Mouse (Mus musculus) midbrain, postnatal 0 days (tissue): ENCODE measurements around the gene Ubash3b. TPM values are rescaled to one million over a fixed set of nuclear protein-coding genes. Genes with fewer than 3 reads are reported as not detected.

Experiments
- ATAC-seq: fragments of 200-750 bp; cut with Nextera tagmentation; 2 replicates; pipeline ENCODE4 v1.8.0; 2017; ENCODE audit warnings: moderate number of reproducible peaks, mild to moderate bottlenecking, moderate TSS enrichment, moderate library complexity; ENCODE audit not compliant: low FRiP score
- DNase-seq: peaks from one replicate; pipeline ENCODE4 v3.0.0-alpha.2; 2015; ENCODE audit warnings: low spot score
- H3K27ac ChIP-seq: fragments of 300-500 bp; sonication (generic); 2 replicates; pipeline ENCODE4 v1.5.1; 2014; ENCODE audit warnings: low read depth, mild to moderate bottlenecking, low read length, mixed read lengths
- H3K27me3 ChIP-seq: fragments of 300-500 bp; sonication (generic); 2 replicates; pipeline ENCODE4 v1.6.1; 2014; ENCODE audit warnings: low read length, control low read depth, mixed read lengths; ENCODE audit not compliant: insufficient read depth
- H3K36me3 ChIP-seq: fragments of 300-500 bp; sonication (generic); 2 replicates; pipeline ENCODE4 v1.6.1; 2014; ENCODE audit warnings: low read length, control low read depth, mixed read lengths; ENCODE audit not compliant: insufficient read depth
- H3K4me1 ChIP-seq: fragments of 300-500 bp; sonication (generic); 2 replicates; pipeline ENCODE4 v1.6.1; 2014; ENCODE audit warnings: mild to moderate bottlenecking, control low read depth, antibody characterized with exemption, low read length, mixed read lengths; ENCODE audit not compliant: insufficient read depth
- H3K4me2 ChIP-seq: fragments of 300-500 bp; sonication (generic); 2 replicates; pipeline ENCODE4 v1.6.1; 2014; ENCODE audit warnings: low read depth, mild to moderate bottlenecking, low read length, mixed read lengths; ENCODE audit not compliant: poor library complexity, severe bottlenecking
- H3K4me3 ChIP-seq: fragments of 300-500 bp; sonication (generic); 2 replicates; pipeline ENCODE4 v1.5.1; 2014; ENCODE audit warnings: low read depth, mild to moderate bottlenecking, low read length, moderate library complexity
- H3K9ac ChIP-seq: fragments of 300-500 bp; sonication (generic); replicated peaks from 2 replicates; pipeline ENCODE4 v1.6.1; 2014; ENCODE audit warnings: mild to moderate bottlenecking, low read length, moderate library complexity, mixed read lengths; ENCODE audit not compliant: poor library complexity, severe bottlenecking
- H3K9me3 ChIP-seq: fragments of 300-500 bp; sonication (generic); 2 replicates; pipeline ENCODE4 v1.6.1; 2016; ENCODE audit warnings: low read length, control low read depth
- CTCF ChIP-seq: IDR thresholded peaks from 2 replicates; pipeline ENCODE4 v1.5.1; 2016; ENCODE audit warnings: antibody characterized with exemption, mild to moderate bottlenecking
- WGBS: fragments of 180-500 bp; shearing (Covaris S2); extraction: QIAGEN DNeasy Blood & Tissue Kit; methylation state at CpG from one replicate; pipeline ENCODE4 v1.1.7; 2014; 5-methylcytosine and 5-hydroxymethylcytosine counted together
- polyA plus RNA-seq: library from polyadenylated mRNA; unstranded; fragments of >200 nt; fragmentation: Nextera tagmentation; extraction: Ambion mirVana; gene quantifications from 2 replicates; pipeline ENCODE4 v1.2.1, GENCODE M21; 2015
- total RNA-seq: library from RNA; depleted of rRNA; stranded (reverse); fragments of >200 nt; gene quantifications from 2 replicates; pipeline ENCODE4 v1.2.3, GENCODE M21; 2014

The Ubash3b gene
- total and polyA plus RNA-seq, 2 experiments from 2014 or later, result 23.1 to 32.3 TPM

DNA sequence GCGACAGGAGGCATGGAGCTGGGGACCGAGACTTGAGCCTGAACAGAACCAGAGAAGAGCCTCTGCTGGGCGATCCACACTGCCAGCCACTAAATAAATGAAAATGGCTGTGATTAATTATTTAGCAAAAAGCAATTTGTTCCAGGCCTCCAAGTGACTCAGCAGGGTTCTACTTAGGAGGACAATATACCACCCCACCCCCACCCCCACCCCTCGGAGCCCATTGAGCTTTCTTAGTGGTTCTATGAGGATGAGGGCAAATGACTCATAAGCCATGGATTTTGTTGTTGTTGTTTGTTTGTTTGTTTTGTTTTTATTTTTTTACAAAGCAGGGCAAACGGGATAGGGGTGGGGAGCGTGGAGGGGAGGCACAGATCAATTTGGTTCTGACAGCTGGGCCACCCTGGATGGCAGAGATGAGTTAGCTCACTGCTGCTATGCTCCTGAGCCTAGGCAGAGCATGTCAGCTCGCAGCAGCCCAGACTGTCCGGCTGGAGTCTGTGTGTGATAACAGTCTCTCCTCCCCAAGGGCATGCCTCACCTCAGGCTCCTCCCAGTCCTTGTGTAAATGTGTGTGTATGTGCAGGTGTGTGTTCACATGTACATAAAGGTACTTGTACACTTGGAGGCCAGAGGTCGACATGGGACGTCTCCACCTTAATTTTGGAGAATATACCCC lies 31.6 kb downstream of the Ubash3b start:
- ATAC-seq (no peak), DNase-seq (no peak)
- no peaks in the 10 kb centered on the region for H3K27me3 ChIP-seq
- no peak for TF ChIP-seq CTCF
- H3K4me2 ChIP-seq, result no peak overlapping the region
- no peaks in the 10 kb centered on the region for H3K36me3 ChIP-seq
- no peak overlapping the region for H3K27ac ChIP-seq
- H3K4me3 ChIP-seq, result no peak overlapping the region
- no peaks in the 10 kb centered on the region for H3K4me1 ChIP-seq
- no peak overlapping the region for H3K9ac ChIP-seq
- 64% methylated on average over 10 of the region's 10 CpGs for WGBS
- H3K9me3 ChIP-seq, result no peaks in the 10 kb centered on the region

- no peak overlapping the region for H3K4me2 ChIP-seq
- no peaks in the 10 kb centered on the region for H3K9me3 ChIP-seq
- TF ChIP-seq CTCF, result no peak
- no peak overlapping the region for H3K4me3 ChIP-seq
- H3K36me3 ChIP-seq, result no peaks in the 10 kb centered on the region
- H3K27ac ChIP-seq, result no peak overlapping the region
- no peak for ATAC-seq
- DNase-seq, result no peak
- no peaks in the 10 kb centered on the region for H3K4me1 ChIP-seq
- WGBS, result 92% methylated on average over 3 of the region's 3 CpGs
- H3K9ac ChIP-seq, result no peak overlapping the region
- H3K27me3 ChIP-seq, result no peaks in the 10 kb centered on the region
Observed at GRCm38 (mm10) chr9:41129273-41129672, 32.2 kb downstream of the Ubash3b start.

- Histone ChIP-seq H3K27ac (no peak overlapping the region), H3K27me3 (no peaks in the 10 kb centered on the region), H3K4me2 (no peak overlapping the region), H3K4me3 (no peak overlapping the region), H3K9me3 (no peaks in the 10 kb centered on the region), H3K4me1 (0 out of 2 replicates have a peak, but pooled peaks cover 5% of the 10 kb centered on the region), H3K36me3 (no peaks in the 10 kb centered on the region), H3K9ac (no peak overlapping the region)
- DNase-seq (no peak), ATAC-seq (no peak)
- 88% methylated on average over 3 of the region's 3 CpGs for WGBS
- no peak for TF ChIP-seq CTCF
Observed at GRCm38 (mm10) chr9:41126723-41127122, 34.8 kb downstream of the Ubash3b start.

DNA sequence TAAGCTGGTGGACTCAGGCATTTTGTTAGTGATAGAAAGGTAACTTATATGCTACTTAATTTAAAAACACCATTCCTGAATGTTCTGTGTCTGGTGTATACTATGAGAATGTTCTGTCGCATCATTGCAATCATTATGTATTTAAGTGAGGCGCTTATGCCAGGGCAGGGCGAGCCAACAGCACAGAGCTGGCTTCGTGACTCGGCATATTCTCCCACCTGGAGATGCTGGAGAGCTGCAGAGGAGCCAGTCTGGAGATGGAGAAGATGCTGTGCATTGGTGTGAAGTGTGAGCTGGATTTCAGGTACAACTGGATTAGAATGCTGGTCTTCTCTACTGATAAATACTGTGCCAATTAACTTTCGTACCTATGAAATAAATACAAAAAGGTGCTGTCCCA lies 37.2 kb downstream of the Ubash3b start:
- no peak overlapping the region for H3K9ac ChIP-seq
- H3K27me3 ChIP-seq, result no peaks in the 10 kb centered on the region
- TF ChIP-seq CTCF, result no peak
- no peaks in the 10 kb centered on the region for H3K9me3 ChIP-seq
- ATAC-seq (no peak), DNase-seq (no peak)
- 0 out of 2 replicates have a peak, but pooled peaks cover 5% of the 10 kb centered on the region for H3K4me1 ChIP-seq
- WGBS, result 96% methylated on average over 6 of the region's 6 CpGs
- no peak overlapping the region for H3K4me3 ChIP-seq
- no peak overlapping the region for H3K27ac ChIP-seq
- no peak overlapping the region for H3K4me2 ChIP-seq
- no peaks in the 10 kb centered on the region for H3K36me3 ChIP-seq

DNA sequence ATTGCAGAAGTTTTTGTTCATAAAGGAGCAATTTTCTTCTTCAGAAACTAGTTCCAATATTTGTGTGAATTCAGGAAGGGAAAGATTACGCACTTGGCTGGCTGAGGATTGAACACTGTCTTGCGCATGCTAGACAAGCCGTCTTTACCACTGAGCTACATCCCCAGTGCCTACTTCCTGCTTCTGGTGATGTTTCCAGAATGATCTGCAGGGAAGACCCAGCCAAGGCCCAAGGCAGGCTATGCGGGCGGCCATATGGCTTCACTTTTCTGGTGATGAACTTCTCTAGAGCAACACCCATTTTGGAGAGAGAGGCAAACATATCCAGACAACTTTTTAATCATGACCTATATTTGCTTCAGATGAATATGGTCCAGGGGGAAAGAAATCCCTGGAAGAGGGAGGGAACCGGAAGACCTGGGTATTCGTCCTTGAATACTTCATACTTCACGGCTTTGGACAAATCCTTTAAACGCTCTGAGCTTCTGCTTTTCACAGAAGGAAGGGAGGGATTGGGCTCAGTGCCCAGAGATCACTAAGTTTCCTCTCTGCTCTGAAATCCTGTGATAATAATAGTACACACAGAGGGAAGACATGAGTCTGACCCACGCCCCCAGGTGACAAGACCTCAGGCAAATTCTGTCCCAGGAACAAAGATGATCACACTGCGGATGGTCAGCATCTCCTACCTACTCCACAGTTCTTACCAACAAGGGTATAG lies 38.9 kb downstream of the Ubash3b start:
- H3K27ac ChIP-seq, result peak overlapping the region; percentile 26; the same call in 1 of the 2 replicates
- TF ChIP-seq CTCF, result no peak
- no peaks in the 10 kb centered on the region for H3K27me3 ChIP-seq
- ATAC-seq, result no peak
- 0 out of 2 replicates have a peak, but pooled peaks cover 5% of the 10 kb centered on the region for H3K4me1 ChIP-seq
- H3K36me3 ChIP-seq, result no peaks in the 10 kb centered on the region
- H3K9ac ChIP-seq, result no peak overlapping the region
- H3K4me2 ChIP-seq, result no peak overlapping the region
- WGBS, result 69% methylated on average over 11 of the region's 11 CpGs
- no peak overlapping the region for H3K4me3 ChIP-seq
- peak; percentile 53 for DNase-seq
- no peaks in the 10 kb centered on the region for H3K9me3 ChIP-seq

- Histone ChIP-seq H3K4me3 (no peak overlapping the region), H3K4me1 (0 out of 2 replicates have a peak, but pooled peaks cover 5% of the 10 kb centered on the region), H3K9ac (no peak overlapping the region), H3K9me3 (no peaks in the 10 kb centered on the region), H3K36me3 (no peaks in the 10 kb centered on the region), H3K27ac (no peak overlapping the region), H3K27me3 (no peaks in the 10 kb centered on the region), H3K4me2 (no peak overlapping the region)
- no peak for ATAC-seq
- no peak for TF ChIP-seq CTCF
- WGBS, result 68% methylated on average over 6 of the region's 6 CpGs
- no peak for DNase-seq
Observed at GRCm38 (mm10) chr9:41121701-41122354, 39.7 kb downstream of the Ubash3b start.
